ENCODE assay signal across 9 mouse cellular contexts in the genomic region with DNA sequence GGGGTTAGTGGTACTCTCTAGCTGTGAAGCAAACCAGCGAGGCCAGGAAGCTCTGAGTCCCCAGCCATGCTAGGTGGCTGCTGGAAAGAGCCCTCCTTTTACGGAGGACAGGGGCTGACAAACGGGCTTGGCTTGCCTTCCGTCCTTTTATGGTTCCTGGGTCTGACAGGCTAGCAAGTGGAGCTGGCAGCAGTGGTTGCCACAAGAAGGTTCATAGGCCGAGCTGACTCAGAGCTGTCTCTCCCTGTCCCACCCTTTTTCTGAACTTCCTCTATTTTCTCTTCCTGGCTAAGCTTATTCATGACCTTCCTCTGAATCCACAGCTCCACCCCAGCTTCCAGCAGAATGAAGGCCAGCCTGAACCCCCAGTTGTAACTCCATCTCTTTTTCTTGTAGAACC. TPM values are rescaled to one million over a fixed set of nuclear protein-coding genes. Genes with fewer than 3 reads are reported as not detected.
DNase-seq lines count a peak whose midpoint lies in the region; TF ChIP-seq lines count a peak whose summit lies in the region.
"Had no signal": no experiment of that assay in that cellular context is flagged by ENCODE, and none has a peak within 500 bp of the region (broad histone marks: within the 10 kb centered on the region; RNA-seq: fewer than 3 reads in every experiment).

No protein-coding gene starts in this region.

- TF ChIP-seq POLR2A in lung, adult 2 months (IDR thresholded peaks at IDR 0.05; ENCODE audit: borderline replicate concordance, extremely low read depth, low read depth, low read length) = no peak
- 0 out of 2 replicates have a peak, but pooled peaks have one; percentile 61 for TF ChIP-seq POLR2A in small intestine, adult 2 months (IDR thresholded peaks at IDR 0.05; ENCODE audit: low read depth, low read length)

- 47% methylated on average over 5 of the region's 5 CpGs for WGBS in lung, adult 2 months
- 9% methylated on average over 5 of the region's 5 CpGs for WGBS in large intestine, adult 2 months
- 19% methylated on average over 5 of the region's 5 CpGs for WGBS in small intestine, adult 2 months

- no peak for TF ChIP-seq CTCF in lung, adult 2 months (IDR thresholded peaks at IDR 0.05; ENCODE audit: insufficient read depth, low read length)
- no peak for TF ChIP-seq CTCF in small intestine, adult 2 months (IDR thresholded peaks at IDR 0.05; ENCODE audit: extremely low read depth, insufficient read length, insufficient replicate concordance, low read depth, low read length)

- DNase-seq in lung, postnatal 36 days = peak; percentile 55
- no peak for DNase-seq in lung, adult 2 months
- peak; percentile 64 to 72 for DNase-seq in adrenal gland, postnatal 36 days
- peak; percentile 72 for DNase-seq in large intestine, adult 2 months (ENCODE audit: low read depth, low spot score)
- DNase-seq in cerebellum, postnatal 4 days (ENCODE audit: low spot score in 2 of 2) = no peak
- DNase-seq in spleen, postnatal 14 days (ENCODE audit: low spot score in 2 of 2) = no peak

- H3K36me3 ChIP-seq in small intestine, adult 2 months (ENCODE audit: control insufficient read depth, insufficient read depth, low read length) = peaks cover 49% of the 10 kb centered on the region

- H3K4me3 ChIP-seq in lung, adult 2 months (replicated peaks; ENCODE audit: extremely low read depth, low read depth, low read length) = no peak overlapping the region
- H3K4me3 ChIP-seq in small intestine, adult 2 months (ENCODE audit: low read depth, low read length) = peak overlapping the region; percentile 36
- H3K4me3 ChIP-seq: forebrain, embryonic 13.5 days had no signal

- H3K27me3 ChIP-seq in small intestine, adult 2 months (ENCODE audit: control insufficient read depth, insufficient read depth, low read length) = no peaks in the 10 kb centered on the region
- H3K27me3 ChIP-seq: forebrain, embryonic 13.5 days; Patski had no signal

- peak overlapping the region; percentile 98 for H3K27ac ChIP-seq in small intestine, adult 2 months (ENCODE audit: insufficient read depth, low read depth, low read length)
- H3K27ac ChIP-seq: forebrain, embryonic 13.5 days had no signal

- H3K4me1 ChIP-seq in lung, adult 2 months (ENCODE audit: control insufficient read depth, insufficient read depth, low read length) = peaks cover 27% of the 10 kb centered on the region
- H3K4me1 ChIP-seq in small intestine, adult 2 months (ENCODE audit: control insufficient read depth, insufficient read depth, insufficient read length, low read length) = peaks cover 46% of the 10 kb centered on the region

RNA-seq across cellular contexts. Expression of a gene that starts 4.7 kb away (rescaled TPM):
- 56.1 and 70.4 TPM in 2 replicates for polyA plus RNA-seq in lung, adult 2 months (2012; rRNA removed)
- 100 to 1,000 TPM; 169 to 177 TPM for total RNA-seq in adrenal gland, postnatal 36 days (2021)
- 168 and 190 TPM in 2 replicates for polyA plus RNA-seq in large intestine, adult 2 months (2012; rRNA removed)
- 88.0 and 185 TPM in 2 replicates for polyA plus RNA-seq in small intestine, adult 2 months (2012; rRNA removed)

RNA-seq across cellular contexts. Expression of a gene that starts 38.2 kb away (rescaled TPM):
- 96.6 and 130 TPM in 2 replicates for polyA plus RNA-seq in lung, adult 2 months (2012; rRNA removed)
- total RNA-seq in adrenal gland, postnatal 36 days (2021) = 10 to 100 TPM; 27.9 to 48.1 TPM
- polyA plus RNA-seq in large intestine, adult 2 months (2012; rRNA removed) = 28.0 and 39.4 TPM in 2 replicates
- 14.3 and 35.3 TPM in 2 replicates for polyA plus RNA-seq in small intestine, adult 2 months (2012; rRNA removed)

RNA-seq across cellular contexts. Expression of a gene that starts 57.7 kb away (rescaled TPM):
- 216 and 256 TPM in 2 replicates for polyA plus RNA-seq in lung, adult 2 months (2012; rRNA removed)
- 100 to 1,000 TPM; 155 to 158 TPM for total RNA-seq in adrenal gland, postnatal 36 days (2021)
- 37.4 and 47.2 TPM in 2 replicates for polyA plus RNA-seq in large intestine, adult 2 months (2012; rRNA removed)
- 23.2 and 28.7 TPM in 2 replicates for polyA plus RNA-seq in small intestine, adult 2 months (2012; rRNA removed)

Comparison
In these comparisons a context has a peak if more than half of its experiments do, and no peak if none do; other contexts are left out.
1. DNase-seq: peak in lung, postnatal 36 days (single experiment), adrenal gland, postnatal 36 days (2 of 2) and large intestine, adult 2 months (single experiment); none in lung, adult 2 months (single experiment), cerebellum, postnatal 4 days (0 of 2) and spleen, postnatal 14 days (0 of 2).